Mouse (Mus musculus): ENCODE measurements around the gene Olfr944. TPM values are rescaled to one million over a fixed set of nuclear protein-coding genes. Genes with fewer than 3 reads are reported as not detected.

Olfr944 gene
- not detected in 2 replicates for polyA plus RNA-seq (2021; fragmentation: Nextera tagmentation)
- long read RNA-seq, experiment 1 = 0 reads
- long read RNA-seq, experiment 2 = 0 reads

DNA sequence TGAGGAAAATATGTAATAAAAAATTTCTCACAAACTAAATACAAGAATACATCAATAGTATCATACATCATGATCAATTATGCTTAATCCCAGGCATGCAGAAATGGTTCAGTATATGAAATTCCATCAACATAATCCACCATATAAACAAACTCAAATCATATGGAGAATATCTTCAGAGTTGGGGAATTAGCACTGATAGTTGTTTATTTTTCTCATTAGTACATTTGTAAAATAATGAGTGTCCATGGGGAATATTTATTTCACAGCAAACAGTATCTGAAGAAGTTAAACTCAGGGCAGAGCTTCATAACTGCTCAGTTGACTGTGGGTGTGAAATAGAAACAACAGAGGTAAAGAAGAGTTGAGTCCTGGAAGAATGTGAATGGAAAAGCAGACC lies at the start of gene Olfr944:
Gene Olfr944 (plus strand): TSS at position 301 of the 400 bp plus-strand sequence.

DNA sequence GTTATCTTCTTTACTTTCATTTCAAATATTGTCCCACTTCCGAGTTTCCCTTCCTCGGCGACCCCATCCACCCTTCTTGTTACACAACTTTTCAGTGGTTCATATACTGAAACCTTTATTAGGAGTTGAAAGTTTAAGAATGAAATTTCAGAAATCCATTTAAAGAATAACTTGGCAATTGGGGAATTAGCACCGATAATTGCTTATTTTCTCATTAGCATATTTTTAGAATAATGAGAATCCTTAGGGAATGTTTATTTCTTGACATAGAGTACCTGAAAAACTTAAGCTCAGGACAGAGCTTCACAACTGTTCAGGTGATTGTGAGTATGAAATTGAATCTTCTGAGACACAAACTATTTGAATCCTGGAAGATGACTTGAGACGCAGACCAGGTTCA lies 35.7 kb upstream of the Olfr944 start, which contains the start of gene Olfr943:
Gene Olfr943 (plus strand): TSS at position 301 of the 400 bp plus-strand sequence.

DNA sequence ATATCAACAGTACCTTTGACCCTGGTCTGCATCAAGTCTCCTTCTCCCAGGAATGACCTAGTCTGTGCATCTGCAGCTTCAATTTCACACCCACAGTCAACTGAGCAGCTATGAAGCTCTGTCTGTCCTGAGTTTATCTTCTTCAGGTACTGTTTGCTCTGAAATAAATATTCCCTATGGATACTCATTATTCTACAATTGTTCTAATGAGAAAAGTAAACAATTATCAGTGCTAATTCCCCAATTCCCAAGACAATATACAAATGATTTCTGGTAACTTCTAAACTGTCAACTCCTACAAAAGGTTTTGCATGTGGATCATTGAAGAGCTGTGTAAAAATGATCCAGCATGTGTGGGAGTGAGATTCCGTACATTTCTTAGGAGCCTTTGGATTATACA lies 48.2 kb downstream of the Olfr944 start, which contains the start of gene Olfr1537:
Gene Olfr1537 (minus strand): TSS at position 101 of the 400 bp plus-strand sequence.

Other genes with a start within 250 kb of the Olfr944 start
- gene Olfr933, start 229.6 kb upstream of the Olfr944 start, polyA plus RNA-seq (2021; fragmentation: Nextera tagmentation) = not detected in 2 replicates
- gene Olfr934, start 213.6 kb upstream of the Olfr944 start, polyA plus RNA-seq (2021; fragmentation: Nextera tagmentation) = not detected in 2 replicates
- gene Olfr935, start 202.2 kb upstream of the Olfr944 start, polyA plus RNA-seq (2021; fragmentation: Nextera tagmentation) = not detected in 2 replicates
- not detected in 2 replicates for gene Olfr146, start 178.5 kb upstream of the Olfr944 start, polyA plus RNA-seq (2021; fragmentation: Nextera tagmentation)
- not detected in 2 replicates for gene Olfr937, start 137.0 kb upstream of the Olfr944 start, polyA plus RNA-seq (2021; fragmentation: Nextera tagmentation)
- not detected in 2 replicates for gene Olfr938, start 123.0 kb upstream of the Olfr944 start, polyA plus RNA-seq (2021; fragmentation: Nextera tagmentation)
- not detected in 2 replicates for gene Olfr27, start 73.8 kb upstream of the Olfr944 start, polyA plus RNA-seq (2021; fragmentation: Nextera tagmentation)
- gene Olfr943, start 35.6 kb upstream of the Olfr944 start, polyA plus RNA-seq (2021; fragmentation: Nextera tagmentation) = 0.01 TPM in 1 of 2 replicates, not detected in the other
- gene Olfr1537, start 48.1 kb downstream of the Olfr944 start, polyA plus RNA-seq (2021; fragmentation: Nextera tagmentation) = not detected in 2 replicates
- not detected in 2 replicates for gene Olfr945, start 74.9 kb downstream of the Olfr944 start, polyA plus RNA-seq (2021; fragmentation: Nextera tagmentation)
- not detected in 2 replicates for gene Olfr948, start 124.1 kb downstream of the Olfr944 start, polyA plus RNA-seq (2021; fragmentation: Nextera tagmentation)
- not detected in 2 replicates for gene Olfr951, start 185.5 kb downstream of the Olfr944 start, polyA plus RNA-seq (2021; fragmentation: Nextera tagmentation)
- not detected in 2 replicates for gene Olfr952, start 225.2 kb downstream of the Olfr944 start, polyA plus RNA-seq (2021; fragmentation: Nextera tagmentation)